Mouse (Mus musculus): Measurements from ENCODE around the gene Tmem145.

GRCm38 (mm10) chr7:25363632-25364031 lies 57.7 kb downstream of the Tmem145 start:
- TF ChIP-seq POLR2A (IDR thresholded peaks at IDR 0.05; ENCODE audit: extremely low read depth, insufficient read depth, low read length) (no peak), CTCF (IDR thresholded peaks at IDR 0.05; ENCODE audit: extremely low read depth, insufficient read depth, low read length) (no peak)
